Mouse (Mus musculus) lung, postnatal 4 days (tissue): ENCODE results near the gene Acoxl.

Source experiments
- DNase-seq, 2 experiments: peaks; one replicate each; pipeline ENCODE4 v3.0.0; 2021

Gene Acoxl

DNA sequence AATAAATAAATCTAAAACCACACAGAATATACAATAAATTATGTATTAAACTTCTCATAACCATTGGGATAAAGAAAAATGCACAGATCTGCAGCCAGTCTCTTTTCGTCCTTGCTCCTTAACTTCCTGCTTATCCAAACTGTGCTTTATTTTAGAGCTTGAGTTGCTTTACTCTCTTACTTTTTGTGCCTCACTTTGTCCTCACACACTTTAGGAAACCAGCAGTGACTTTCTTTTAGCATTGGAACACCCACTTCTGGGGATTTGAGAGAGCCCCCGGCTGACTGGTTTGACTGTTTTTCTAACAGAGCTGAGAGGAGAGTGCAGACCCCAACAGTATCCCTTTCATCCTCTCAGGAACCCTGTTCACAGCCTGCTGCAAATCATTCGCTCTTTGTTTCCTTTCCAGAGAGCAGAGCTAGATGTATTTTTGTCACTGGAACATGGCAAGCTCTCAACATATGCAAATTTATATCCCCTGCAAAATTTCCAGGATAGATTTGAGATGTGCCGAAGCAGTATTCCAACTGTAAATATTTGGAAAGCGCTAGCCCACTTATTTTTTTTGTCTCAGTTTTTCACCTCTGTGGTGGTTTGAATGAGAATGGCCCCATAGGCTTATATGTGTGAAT, 199.7 kb downstream of the Acoxl start:
- DNase-seq: no peak

DNA sequence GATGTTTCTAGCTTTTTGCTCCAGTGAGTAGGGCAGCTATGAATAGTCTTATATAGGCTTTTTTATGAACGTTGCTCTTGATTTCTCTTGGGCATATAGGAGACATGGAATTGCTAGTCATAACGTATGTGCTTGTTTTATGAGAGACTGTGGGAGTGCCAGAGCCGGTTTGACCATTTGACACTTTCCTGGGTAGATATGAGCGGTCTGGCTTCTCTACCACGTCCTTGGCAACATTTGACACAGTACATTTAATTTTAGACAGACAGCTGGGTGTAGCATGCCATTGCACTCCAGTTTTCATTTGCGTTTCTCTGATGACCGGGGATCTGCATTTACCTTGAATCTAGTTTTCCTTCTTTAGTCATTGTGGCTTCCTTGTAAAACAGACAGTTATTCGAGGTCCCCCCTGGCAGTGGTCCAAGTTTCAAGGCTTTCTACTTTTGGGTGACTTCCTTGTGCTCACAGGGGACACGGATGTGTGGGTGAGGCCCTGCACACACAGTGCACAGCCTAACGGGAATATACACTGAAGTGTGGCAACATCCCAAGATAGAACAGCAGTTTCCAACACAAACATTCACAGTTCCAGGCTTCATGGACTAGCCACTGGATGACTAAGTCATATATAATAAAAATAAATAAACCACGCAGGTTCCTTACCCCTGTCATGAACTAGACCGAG, 202.5 kb downstream of the Acoxl start:
- DNase-seq: peak in 1 of 2 experiments; percentile 16

DNA sequence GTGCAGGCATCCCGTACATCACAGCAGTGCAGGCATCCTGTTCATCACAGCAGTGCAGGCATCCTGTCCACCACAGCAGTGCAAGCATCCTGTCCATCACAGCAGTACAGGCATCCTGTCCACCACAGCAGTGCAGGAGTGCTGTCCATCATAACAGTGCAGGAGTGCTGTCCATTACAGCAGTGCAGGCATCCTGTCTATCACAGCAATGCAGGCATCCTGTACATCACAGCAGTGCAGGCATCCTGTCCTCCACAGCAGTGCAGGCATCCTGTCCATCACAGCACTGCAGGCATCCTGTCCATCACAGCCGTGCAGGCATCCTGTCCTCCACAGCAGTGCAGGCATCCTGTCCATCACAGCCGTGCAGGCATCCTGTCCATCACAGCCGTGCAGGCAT, 207.8 kb downstream of the Acoxl start:
- no peak for DNase-seq

GRCm38 (mm10) chr2:128054905-128055304, 216.2 kb downstream of the Acoxl start:
- no peak for DNase-seq

DNA sequence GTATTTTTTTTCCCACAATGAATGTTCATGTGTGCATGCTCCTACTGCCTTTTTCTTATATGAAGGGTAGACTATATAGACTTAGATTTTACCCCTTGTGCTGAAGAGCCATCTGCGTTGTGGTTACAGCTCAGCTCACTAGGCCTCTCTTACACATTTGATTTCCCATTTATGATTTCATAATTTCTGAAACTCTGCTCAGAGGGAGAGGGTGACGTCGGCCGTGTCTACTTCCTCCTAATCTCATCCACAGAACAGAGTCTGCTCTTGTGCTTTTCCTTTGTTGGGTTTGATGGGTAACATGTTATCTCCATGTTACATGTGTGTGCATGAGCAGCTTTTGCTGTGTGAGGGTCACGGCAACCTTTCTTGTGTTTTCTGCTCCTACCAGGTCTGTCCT, 219.2 kb downstream of the Acoxl start:
- no peak for DNase-seq

DNA sequence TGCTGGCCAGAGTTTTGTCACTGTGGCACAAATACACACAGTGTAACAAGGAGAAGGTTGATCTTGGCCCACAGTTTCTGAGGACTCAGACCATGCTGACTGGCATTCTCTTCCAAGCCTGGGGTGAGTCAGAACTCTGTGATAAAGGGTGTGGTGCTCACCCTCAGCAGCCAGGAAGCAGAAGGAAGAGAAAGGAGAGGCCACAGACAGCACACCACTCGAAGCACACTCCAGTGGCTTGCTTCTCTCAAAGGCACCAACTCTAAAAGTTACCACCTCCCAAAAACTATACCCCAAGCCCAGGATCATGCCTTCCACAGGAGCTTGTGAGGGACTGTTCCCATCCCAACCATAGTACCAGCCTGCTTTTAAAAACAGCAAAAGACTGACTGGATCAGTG, 220.0 kb downstream of the Acoxl start:
- DNase-seq: no peak

GRCm38 (mm10) chr2:128060213-128060612, 221.5 kb downstream of the Acoxl start:
- peak in 1 of 2 experiments; percentile 39 for DNase-seq

DNA sequence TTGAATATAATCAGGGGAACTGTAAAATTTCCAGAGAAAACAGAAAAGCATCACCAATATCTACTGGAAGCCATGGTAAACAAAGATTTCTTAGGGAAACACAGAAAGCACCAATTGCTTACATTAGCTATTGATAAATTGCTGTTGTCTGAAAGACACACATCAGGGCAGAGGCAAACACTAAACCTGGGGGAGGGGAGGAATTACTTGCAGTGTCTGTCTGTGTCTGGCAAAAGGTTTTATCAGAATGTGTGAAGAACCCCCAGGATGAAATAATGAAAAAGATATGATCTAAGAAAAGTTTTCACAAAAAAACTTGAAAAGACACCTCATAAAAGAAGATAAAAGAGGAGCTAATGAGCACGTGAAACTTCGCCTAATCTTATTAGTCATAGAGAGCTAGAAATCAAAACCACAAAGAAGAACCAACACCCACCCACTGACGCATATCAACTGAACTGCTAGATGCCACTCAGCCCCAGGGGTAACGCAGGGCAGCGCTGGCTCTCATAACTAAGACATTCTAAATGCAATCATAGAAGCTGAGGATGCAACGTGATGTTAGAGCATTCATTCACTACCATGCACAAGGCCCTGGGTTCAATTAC, 222.1 kb downstream of the Acoxl start:
- DNase-seq: no peak

GRCm38 (mm10) chr2:128061491-128061890, 222.8 kb downstream of the Acoxl start:
- DNase-seq: no peak

- DNase-seq: no peak
Measured at GRCm38 (mm10) chr2:128062756-128063155, 224.1 kb downstream of the Acoxl start.

DNA sequence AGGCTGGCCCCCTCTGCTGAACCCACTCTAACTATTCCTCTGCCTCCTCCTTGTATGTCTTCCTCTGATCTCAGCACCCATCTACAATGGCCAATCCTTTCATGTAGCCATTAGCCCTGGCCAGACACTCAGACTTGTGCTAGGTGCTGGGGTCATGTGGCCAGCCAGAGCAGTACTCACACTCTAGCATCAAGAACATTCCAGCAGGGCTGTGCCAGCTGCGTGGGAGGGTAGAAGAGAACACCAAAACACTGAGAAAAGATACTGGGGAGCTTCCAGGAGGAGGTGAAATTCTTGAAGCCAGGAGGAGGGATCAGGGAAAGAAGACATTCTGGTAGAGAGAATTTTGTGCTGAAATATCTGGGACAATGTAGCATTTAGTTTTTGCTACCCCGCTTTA, 226.3 kb downstream of the Acoxl start:
- no peak for DNase-seq

GRCm38 (mm10) chr2:128065576-128065975, 226.9 kb downstream of the Acoxl start:
- peak in 1 of 2 experiments; percentile 24 for DNase-seq

GRCm38 (mm10) chr2:128067162-128067561, 228.5 kb downstream of the Acoxl start:
- DNase-seq: no peak

- no peak for DNase-seq
Measured at GRCm38 (mm10) chr2:128067596-128067995, 228.9 kb downstream of the Acoxl start.

- DNase-seq: no peak
Measured at GRCm38 (mm10) chr2:128068176-128068575, 229.5 kb downstream of the Acoxl start.

GRCm38 (mm10) chr2:128069025-128069424, 230.3 kb downstream of the Acoxl start:
- DNase-seq: no peak

DNA sequence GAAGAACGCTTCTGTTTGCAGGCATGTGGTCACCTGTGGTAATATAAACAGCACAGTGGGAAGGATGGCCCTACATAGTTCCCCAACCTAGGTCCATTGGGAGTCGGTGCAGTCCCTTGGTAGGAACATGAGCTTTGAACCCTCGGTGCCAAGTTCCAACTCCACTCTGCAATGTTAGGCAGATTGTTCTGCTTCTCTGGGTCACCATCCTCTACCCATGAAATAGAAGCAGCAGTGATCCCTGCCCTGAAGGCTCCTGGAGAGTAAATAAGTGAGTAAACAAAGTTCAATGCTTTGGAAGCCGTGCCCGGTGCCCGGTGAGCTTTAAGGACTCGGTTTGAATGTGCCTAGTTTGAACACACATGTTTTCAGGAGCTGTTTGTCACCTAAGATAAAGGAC, 233.1 kb downstream of the Acoxl start:
- DNase-seq: no peak

DNA sequence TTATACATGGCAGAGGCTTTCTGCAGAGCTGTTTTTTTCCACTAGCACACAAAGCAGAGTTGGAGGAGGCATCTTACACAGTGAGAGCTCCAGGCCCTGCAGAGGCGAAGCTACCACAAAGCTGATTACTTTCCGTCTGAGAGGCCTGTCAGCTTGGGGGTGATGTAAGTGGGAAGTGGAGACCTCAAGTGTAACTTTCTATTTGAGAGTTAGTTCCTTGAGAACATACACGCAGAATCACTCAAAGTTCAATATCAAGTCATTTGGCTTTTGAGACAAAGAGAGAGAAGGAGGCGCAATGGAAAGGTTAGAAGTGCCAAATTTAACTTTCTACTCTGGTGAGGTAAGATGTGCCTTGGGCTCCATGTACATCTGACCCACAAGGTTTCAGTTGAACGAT, 234.3 kb downstream of the Acoxl start:
- DNase-seq: no peak

DNA sequence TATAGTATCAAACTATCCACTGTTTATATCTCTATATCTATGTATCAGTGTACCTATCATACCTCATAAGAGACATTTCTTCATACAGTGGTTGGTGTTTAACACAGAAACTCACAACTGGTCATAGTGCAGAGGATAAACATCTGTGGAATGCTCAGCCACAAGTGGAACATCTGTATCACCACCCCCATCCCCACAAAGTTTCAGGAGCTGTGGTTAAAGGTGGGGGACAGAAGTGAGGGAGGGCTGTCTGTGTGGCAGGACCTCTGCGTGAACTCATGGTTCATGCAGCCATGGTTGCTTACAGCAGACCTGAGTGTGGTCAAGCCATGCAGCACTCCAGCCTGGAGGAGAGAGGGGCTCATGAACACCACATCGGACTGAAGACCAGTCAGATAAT, 234.9 kb downstream of the Acoxl start:
- DNase-seq: no peak

DNA sequence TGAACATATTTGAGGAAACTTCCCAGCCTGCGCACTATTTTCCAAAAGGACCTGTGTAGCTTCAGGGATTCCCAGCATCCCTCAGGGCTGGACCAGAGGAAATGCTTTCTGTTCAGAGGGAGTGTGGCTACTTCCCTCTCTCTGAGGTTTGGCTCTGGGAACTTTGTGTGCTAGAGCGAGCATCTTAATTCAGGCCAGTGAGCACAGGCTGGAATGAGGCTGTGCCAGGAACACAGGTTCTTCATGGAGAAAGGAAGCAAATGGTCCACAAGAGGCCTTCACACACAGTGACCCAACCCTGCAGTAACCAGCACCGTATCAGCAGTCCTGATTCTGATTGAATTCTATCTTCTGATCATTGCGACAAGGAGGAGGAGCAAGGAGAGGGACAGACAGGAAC, 238.3 kb downstream of the Acoxl start:
- no peak for DNase-seq

DNA sequence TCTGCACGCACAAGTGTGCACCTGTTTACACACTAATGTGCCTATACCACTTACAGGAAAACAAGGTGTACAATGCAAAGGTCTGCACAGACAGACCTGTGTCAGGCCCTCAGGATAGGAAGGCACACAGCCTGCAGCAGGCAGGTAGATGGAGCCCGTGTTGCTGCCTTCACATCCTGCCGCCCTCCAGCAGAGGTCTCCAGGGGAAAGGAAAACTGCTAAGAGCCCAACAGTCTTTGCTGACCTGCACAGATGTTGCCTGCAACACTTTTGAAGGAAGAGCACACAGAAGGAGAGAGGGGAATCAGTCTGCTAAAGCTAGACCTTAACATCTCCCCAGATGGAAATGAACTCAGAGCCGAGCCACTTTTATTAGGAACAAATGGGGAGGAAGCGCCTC, 240.2 kb downstream of the Acoxl start:
- DNase-seq: no peak

- DNase-seq: no peak
Measured at GRCm38 (mm10) chr2:128079316-128079715, 240.6 kb downstream of the Acoxl start.

- DNase-seq: no peak
Measured at GRCm38 (mm10) chr2:128083844-128084243, 245.2 kb downstream of the Acoxl start.

DNA sequence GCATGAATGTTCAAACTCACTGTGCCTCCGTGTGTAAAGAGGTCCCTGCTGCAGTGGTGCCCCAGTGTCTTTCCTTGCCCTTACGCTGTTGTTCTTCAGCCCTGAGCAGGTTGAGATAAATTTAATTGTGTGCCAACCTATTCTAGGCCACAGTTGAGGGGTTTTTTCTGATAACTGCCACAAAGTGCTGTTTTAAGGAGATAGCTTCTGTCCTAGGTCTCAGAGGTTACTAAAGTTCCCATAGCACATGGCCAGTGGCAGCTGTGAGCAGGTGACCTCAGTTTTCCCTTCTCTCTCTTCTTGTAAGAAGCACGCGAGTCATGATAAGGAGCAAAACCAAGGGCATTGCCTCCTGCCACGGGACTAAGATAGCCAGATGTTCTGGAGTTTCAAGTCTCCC, 245.9 kb downstream of the Acoxl start:
- no peak for DNase-seq
